Mouse (Mus musculus) cerebellum, adult 2 months (tissue): ENCODE results near the gene Atxn7l1. TPM values are rescaled to one million over a fixed set of nuclear protein-coding genes. Genes with fewer than 3 reads are reported as not detected.

Experiments
- DNase-seq, 2 experiments: peaks; one replicate each; pipeline ENCODE4 v3.0.0; 2021
- H3K27ac ChIP-seq: fragments of 200-500 bp; 2 replicates; pipeline ENCODE4 v1.5.1; 2012; ENCODE audit warnings: low read length, control low read depth, inconsistent platforms; ENCODE audit not compliant: insufficient read depth
- H3K27me3 ChIP-seq: fragments of 200-500 bp; 2 replicates; pipeline ENCODE4 v1.6.1; 2012; ENCODE audit warnings: inconsistent platforms, mild to moderate bottlenecking, low read length, moderate library complexity; ENCODE audit not compliant: control insufficient read depth, insufficient read depth
- H3K4me1 ChIP-seq: fragments of 200-500 bp; 2 replicates; pipeline ENCODE4 v1.6.1; 2011; ENCODE audit warnings: low read length; ENCODE audit not compliant: control insufficient read depth, insufficient read depth
- H3K4me3 ChIP-seq: fragments of 200-500 bp; replicated peaks from 2 replicates; pipeline ENCODE3; 2011; ENCODE audit warnings: mild to moderate bottlenecking, low read depth, low read length, control low read depth; ENCODE audit not compliant: insufficient read depth
- CTCF ChIP-seq: fragments of 200-500 bp; IDR thresholded peaks from 2 replicates; pipeline ENCODE4 v1.5.1; 2011; ENCODE audit warnings: low read depth, mild to moderate bottlenecking, control low read depth, low read length, moderate library complexity, borderline replicate concordance; ENCODE audit not compliant: insufficient read depth
- POLR2A ChIP-seq: fragments of 200-500 bp; IDR thresholded peaks from 2 replicates; pipeline ENCODE4 v1.6.1; 2011; ENCODE audit warnings: low read length, control low read depth, borderline replicate concordance; ENCODE audit not compliant: insufficient read depth
- WGBS: fragments of 180-500 bp; shearing (Covaris S2); methylation state at CpG from one replicate; pipeline ENCODE4 v1.1.7; 2018; 5-methylcytosine and 5-hydroxymethylcytosine counted together
- polyA plus RNA-seq: library from polyadenylated mRNA; depleted of rRNA; stranded (reverse); fragments of >200 nt; gene quantifications from 2 replicates; pipeline ENCODE4 v1.2.3, GENCODE M21; 2012

The Atxn7l1 gene
- polyA plus RNA-seq, 1 experiment: 38.7 TPM

- no peak overlapping the region for H3K27ac ChIP-seq
- H3K4me3 ChIP-seq: no peak overlapping the region
- WGBS: 89% methylated on average over 10 of the region's 10 CpGs
- no peak for TF ChIP-seq POLR2A
- no peak for TF ChIP-seq CTCF
- DNase-seq: no peak
- H3K4me1 ChIP-seq: no peaks in the 10 kb centered on the region
- no peaks in the 10 kb centered on the region for H3K27me3 ChIP-seq
These were observed 210.9 kb downstream of the Atxn7l1 start for GRCm38 (mm10) chr12:33358345-33358744.

DNA sequence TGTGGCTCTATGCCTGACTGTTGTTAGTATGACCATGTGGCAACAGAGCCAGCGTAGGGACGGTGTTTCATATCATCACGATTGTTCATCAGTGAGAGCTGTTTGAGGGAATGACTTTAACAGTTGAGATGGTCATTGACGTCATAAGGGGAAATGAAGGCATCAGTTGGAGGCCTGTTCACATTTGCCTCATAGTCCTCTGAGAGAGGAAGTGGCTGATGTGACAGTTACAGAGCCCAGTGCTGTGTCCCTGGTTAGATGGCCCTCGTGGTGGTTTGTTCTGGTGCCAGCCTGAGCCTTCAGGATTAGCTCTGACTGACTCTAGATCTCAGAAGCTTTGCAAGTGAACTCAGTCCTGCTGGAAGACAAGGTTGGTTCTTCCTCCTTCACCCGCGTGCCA, 211.7 kb downstream of the Atxn7l1 start:
- Histone ChIP-seq H3K4me3 (no peak overlapping the region), H3K27ac (no peak overlapping the region), H3K27me3 (no peaks in the 10 kb centered on the region), H3K4me1 (no peaks in the 10 kb centered on the region)
- 87% methylated on average over 7 of the region's 7 CpGs for WGBS
- no peak for DNase-seq
- TF ChIP-seq CTCF (no peak), POLR2A (no peak)

GRCm38 (mm10) chr12:33359878-33360482, 212.5 kb downstream of the Atxn7l1 start:
- H3K27me3 ChIP-seq: no peaks in the 10 kb centered on the region
- no peaks in the 10 kb centered on the region for H3K4me1 ChIP-seq
- WGBS: 68% methylated on average over 5 of the region's 5 CpGs
- no peak overlapping the region for H3K27ac ChIP-seq
- H3K4me3 ChIP-seq: no peak overlapping the region
- TF ChIP-seq CTCF: no peak
- no peak for TF ChIP-seq POLR2A
- peak in 1 of 2 experiments; percentile 17 for DNase-seq

DNA sequence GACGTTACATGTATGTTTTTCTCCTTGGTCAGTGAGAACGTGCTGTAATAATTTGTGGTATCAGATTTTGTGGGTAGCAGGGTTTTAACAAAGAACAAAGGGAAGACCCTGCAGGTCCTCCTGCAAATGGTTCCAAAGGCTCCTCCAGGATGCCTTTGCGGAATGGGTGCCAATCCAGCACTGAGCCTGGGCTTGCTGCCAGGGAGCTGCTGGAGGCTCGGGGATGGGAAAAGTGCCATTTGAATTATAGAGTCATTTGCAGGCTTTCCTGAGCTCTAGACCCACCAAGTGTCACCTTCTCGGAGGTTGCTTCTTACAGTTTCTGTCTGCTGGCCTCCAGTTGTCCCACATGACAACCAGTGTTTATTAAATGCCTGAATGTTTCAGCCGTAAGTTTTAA, 213.2 kb downstream of the Atxn7l1 start:
- 8% methylated on average over 6 of the region's 6 CpGs for WGBS
- no peak overlapping the region for H3K27ac ChIP-seq

DNA sequence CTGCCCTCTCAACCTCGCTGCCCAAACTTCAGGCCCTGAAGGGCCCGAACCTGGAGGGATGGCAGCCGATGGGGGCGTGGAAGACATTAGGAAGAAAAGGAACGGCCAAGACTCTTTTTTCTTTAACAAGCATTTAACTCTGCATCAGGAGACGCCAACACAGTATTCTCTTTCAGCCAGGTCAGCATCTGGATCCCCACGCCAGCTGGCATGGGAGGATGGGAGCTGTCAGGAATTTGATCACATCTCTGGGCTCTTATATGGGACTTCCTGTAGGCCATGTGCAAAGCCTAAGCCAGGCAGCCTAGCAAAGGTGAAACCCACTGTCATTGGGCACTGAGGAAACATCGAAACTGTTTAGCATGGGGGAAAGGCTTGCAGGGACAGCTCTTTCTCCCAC, 217.0 kb downstream of the Atxn7l1 start:
- H3K4me3 ChIP-seq: no peak overlapping the region
- 89% methylated on average over 8 of the region's 8 CpGs for WGBS
- DNase-seq: no peak

More for the DNA sequence above, 213.2 kb downstream of the Atxn7l1 start:
- TF ChIP-seq POLR2A: no peak
- no peak for TF ChIP-seq CTCF
- Histone ChIP-seq H3K27me3 (no peaks in the 10 kb centered on the region), H3K4me1 (no peaks in the 10 kb centered on the region), H3K4me3 (no peak overlapping the region)
- DNase-seq: peak; percentile 89

DNA sequence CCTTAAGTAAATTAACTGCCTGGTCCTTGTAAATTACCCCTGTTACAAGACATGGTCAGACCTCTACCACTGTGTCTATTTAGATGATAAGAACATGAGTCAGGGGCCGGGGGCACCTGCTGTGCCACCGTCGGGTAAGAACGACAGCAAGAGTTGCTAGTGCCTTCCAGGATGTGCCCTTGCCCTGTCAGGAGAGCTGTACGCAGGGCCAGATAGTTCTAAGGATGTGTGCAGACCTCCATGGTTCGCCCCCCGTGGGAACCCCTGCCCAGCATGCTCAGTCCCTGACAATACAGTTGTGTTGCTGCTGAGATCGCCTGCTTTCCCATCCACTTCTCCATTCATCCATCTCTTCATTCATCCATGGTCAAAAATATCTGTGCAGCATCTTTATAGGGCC, 217.6 kb downstream of the Atxn7l1 start:
- WGBS: 78% methylated on average over 8 of the region's 8 CpGs
- H3K27me3 ChIP-seq: no peaks in the 10 kb centered on the region
- H3K4me1 ChIP-seq: no peaks in the 10 kb centered on the region; the same call in 1 of the 2 replicates
- no peak for TF ChIP-seq POLR2A
- no peak for TF ChIP-seq CTCF
- no peak for DNase-seq
- no peak overlapping the region for H3K4me3 ChIP-seq
- H3K27ac ChIP-seq: no peak overlapping the region

More for the DNA sequence above, 217.0 kb downstream of the Atxn7l1 start:
- no peak overlapping the region for H3K27ac ChIP-seq
- no peak for TF ChIP-seq POLR2A
- no peak for TF ChIP-seq CTCF
- no peaks in the 10 kb centered on the region for H3K27me3 ChIP-seq
- no peaks in the 10 kb centered on the region; the same call in 1 of the 2 replicates for H3K4me1 ChIP-seq

DNA sequence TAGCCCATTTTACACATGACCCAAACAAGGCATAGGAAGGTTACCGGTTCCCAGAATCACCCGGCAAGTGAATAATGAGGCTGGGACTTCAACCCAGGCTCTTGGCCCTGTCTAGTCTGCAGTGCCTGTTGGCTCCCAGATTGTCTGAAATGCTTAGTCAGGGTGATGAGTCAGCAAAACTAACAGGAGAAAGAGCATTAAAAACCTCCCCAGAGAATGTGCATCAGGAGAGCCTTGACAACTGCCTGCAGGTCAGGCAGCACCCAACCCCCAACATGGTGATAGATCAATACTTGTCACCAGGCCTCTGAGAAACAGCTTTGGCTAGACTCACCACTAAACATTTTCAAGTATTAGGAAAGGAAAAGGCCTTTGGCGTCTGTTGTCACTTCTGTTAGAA, 222.1 kb downstream of the Atxn7l1 start:
- Histone ChIP-seq H3K27me3 (no peaks in the 10 kb centered on the region), H3K4me3 (no peak overlapping the region), H3K27ac (no peak overlapping the region), H3K4me1 (no peaks in the 10 kb centered on the region; the same call in 1 of the 2 replicates)
- DNase-seq: no peak
- TF ChIP-seq CTCF: no peak
- TF ChIP-seq POLR2A: no peak
- 90% methylated on average over 3 of the region's 3 CpGs for WGBS

GRCm38 (mm10) chr12:33379624-33380445, 232.3 kb downstream of the Atxn7l1 start:
- H3K4me1 ChIP-seq: no peaks in the 10 kb centered on the region
- H3K4me3 ChIP-seq: peak overlapping the region; percentile 43
- no peak overlapping the region for H3K27ac ChIP-seq
- peak; percentile 53 to 65 for DNase-seq
- TF ChIP-seq POLR2A: no peak
- peak; percentile 75 for TF ChIP-seq CTCF
- H3K27me3 ChIP-seq: no peaks in the 10 kb centered on the region
- WGBS: 18% methylated on average over 22 of the region's 22 CpGs
